Mouse (Mus musculus): ENCODE results near the gene Brsk1. TPM values are rescaled to one million over a fixed set of nuclear protein-coding genes. Genes with fewer than 3 reads are reported as not detected.

The Brsk1 gene
- total and polyA plus RNA-seq, 3 experiments = 0.89 to 1.7 (median 1.5) TPM

- no peaks in the 10 kb centered on the region for H3K4me1 ChIP-seq (ENCODE audit: control insufficient read depth, insufficient read depth, low read length)
- 91% methylated on average over 7 of the region's 7 CpGs for WGBS
- DNase-seq = no peak
- intact Hi-C loops (cut with DNase I) = no loop called here
- H3K79me2 ChIP-seq (replicated peaks; ENCODE audit: control insufficient read depth, insufficient read depth, low read length) = no peaks in the 10 kb centered on the region
- H3K36me3 ChIP-seq (ENCODE audit: control insufficient read depth, insufficient read depth, low read length) = no peaks in the 10 kb centered on the region
- no peak for TF ChIP-seq POLR2A (IDR thresholded peaks at IDR 0.05; ENCODE audit: insufficient read depth, low read depth, low read length)
- no peak for TF ChIP-seq CTCF (IDR thresholded peaks at IDR 0.05)
- no peak for TF ChIP-seq EP300 (IDR thresholded peaks at IDR 0.05; ENCODE audit: insufficient read depth, low read depth, low read length)
- H3K4me3 ChIP-seq = no peak overlapping the region
- no peak overlapping the region for H3K27ac ChIP-seq
- no peak overlapping the region for H3K9ac ChIP-seq (ENCODE audit: low read depth, low read length)
- H3K27me3 ChIP-seq (ENCODE audit: control insufficient read depth, insufficient read depth, low read length) = no peaks in the 10 kb centered on the region
Observed at GRCm38 (mm10) chr7:4703195-4703594, 12.8 kb downstream of the Brsk1 start.

- Histone ChIP-seq H3K79me2 (replicated peaks; ENCODE audit: control insufficient read depth, insufficient read depth, low read length) (no peaks in the 10 kb centered on the region), H3K36me3 (ENCODE audit: control insufficient read depth, insufficient read depth, low read length) (no peaks in the 10 kb centered on the region), H3K9ac (ENCODE audit: low read depth, low read length) (no peak overlapping the region), H3K27me3 (ENCODE audit: control insufficient read depth, insufficient read depth, low read length) (no peaks in the 10 kb centered on the region), H3K4me1 (ENCODE audit: control insufficient read depth, insufficient read depth, low read length) (no peaks in the 10 kb centered on the region), H3K4me3 (no peak overlapping the region), H3K27ac (no peak overlapping the region)
- intact Hi-C loops (cut with DNase I) = no loop called here
- TF ChIP-seq EP300 (IDR thresholded peaks at IDR 0.05; ENCODE audit: insufficient read depth, low read depth, low read length) (no peak), POLR2A (IDR thresholded peaks at IDR 0.05; ENCODE audit: insufficient read depth, low read depth, low read length) (no peak), CTCF (IDR thresholded peaks at IDR 0.05) (peak; percentile 71)
- peak; percentile 21 to 38 for DNase-seq
- 50% methylated on average over 18 of the region's 18 CpGs for WGBS
Observed at GRCm38 (mm10) chr7:4705098-4705497, 14.7 kb downstream of the Brsk1 start.

- intact Hi-C loops (cut with DNase I) = no loop called here
- 69% methylated on average over 3 of the region's 3 CpGs for WGBS
- H3K79me2 ChIP-seq (replicated peaks; ENCODE audit: control insufficient read depth, insufficient read depth, low read length) = no peaks in the 10 kb centered on the region
- no peak overlapping the region for H3K9ac ChIP-seq (ENCODE audit: low read depth, low read length)
- TF ChIP-seq EP300 (IDR thresholded peaks at IDR 0.05; ENCODE audit: insufficient read depth, low read depth, low read length) (no peak), POLR2A (IDR thresholded peaks at IDR 0.05; ENCODE audit: insufficient read depth, low read depth, low read length) (no peak), CTCF (IDR thresholded peaks at IDR 0.05) (peak; percentile 15; the same call in 1 of the 2 replicates)
- H3K36me3 ChIP-seq (ENCODE audit: control insufficient read depth, insufficient read depth, low read length) = no peaks in the 10 kb centered on the region
- no peak overlapping the region for H3K4me3 ChIP-seq
- H3K4me1 ChIP-seq (ENCODE audit: control insufficient read depth, insufficient read depth, low read length) = no peaks in the 10 kb centered on the region
- no peak for DNase-seq
- no peak overlapping the region for H3K27ac ChIP-seq
- H3K27me3 ChIP-seq (ENCODE audit: control insufficient read depth, insufficient read depth, low read length) = no peaks in the 10 kb centered on the region
Observed at GRCm38 (mm10) chr7:4712594-4712993, 22.2 kb downstream of the Brsk1 start.

- TF ChIP-seq POLR2A (IDR thresholded peaks at IDR 0.05; ENCODE audit: insufficient read depth, low read depth, low read length) (no peak), CTCF (IDR thresholded peaks at IDR 0.05) (no peak), EP300 (IDR thresholded peaks at IDR 0.05; ENCODE audit: insufficient read depth, low read depth, low read length) (no peak)
- Histone ChIP-seq H3K79me2 (replicated peaks; ENCODE audit: control insufficient read depth, insufficient read depth, low read length) (no peaks in the 10 kb centered on the region), H3K4me3 (no peak overlapping the region), H3K27ac (no peak overlapping the region), H3K27me3 (ENCODE audit: control insufficient read depth, insufficient read depth, low read length) (no peaks in the 10 kb centered on the region), H3K9ac (ENCODE audit: low read depth, low read length) (no peak overlapping the region), H3K36me3 (ENCODE audit: control insufficient read depth, insufficient read depth, low read length) (no peaks in the 10 kb centered on the region), H3K4me1 (ENCODE audit: control insufficient read depth, insufficient read depth, low read length) (no peaks in the 10 kb centered on the region)
- intact Hi-C loops (cut with DNase I) = no loop called here
- no peak for DNase-seq
- WGBS = 56% methylated on average over 6 of the region's 6 CpGs
Observed at GRCm38 (mm10) chr7:4716955-4717354, 26.6 kb downstream of the Brsk1 start.

- no peak for DNase-seq
- Histone ChIP-seq H3K4me1 (ENCODE audit: control insufficient read depth, insufficient read depth, low read length) (no peaks in the 10 kb centered on the region), H3K36me3 (ENCODE audit: control insufficient read depth, insufficient read depth, low read length) (no peaks in the 10 kb centered on the region), H3K27me3 (ENCODE audit: control insufficient read depth, insufficient read depth, low read length) (no peaks in the 10 kb centered on the region), H3K9ac (ENCODE audit: low read depth, low read length) (no peak overlapping the region), H3K4me3 (no peak overlapping the region), H3K27ac (no peak overlapping the region), H3K79me2 (replicated peaks; ENCODE audit: control insufficient read depth, insufficient read depth, low read length) (no peaks in the 10 kb centered on the region)
- TF ChIP-seq CTCF (IDR thresholded peaks at IDR 0.05) (no peak), EP300 (IDR thresholded peaks at IDR 0.05; ENCODE audit: insufficient read depth, low read depth, low read length) (no peak)
- 78% methylated on average over 3 of the region's 3 CpGs for WGBS
- intact Hi-C loops (cut with DNase I) = no loop called here
Observed at GRCm38 (mm10) chr7:4719276-4719675, 28.9 kb downstream of the Brsk1 start.

GRCm38 (mm10) chr7:4723508-4723907 is 33.1 kb downstream of the Brsk1 start:
- H3K79me2 ChIP-seq (replicated peaks; ENCODE audit: control insufficient read depth, insufficient read depth, low read length) = no peaks in the 10 kb centered on the region
- no peaks in the 10 kb centered on the region for H3K4me1 ChIP-seq (ENCODE audit: control insufficient read depth, insufficient read depth, low read length)
- no peak overlapping the region for H3K27ac ChIP-seq
- H3K27me3 ChIP-seq (ENCODE audit: control insufficient read depth, insufficient read depth, low read length) = no peaks in the 10 kb centered on the region; the same call in 1 of the 2 replicates
- WGBS = 33% methylated on average over 12 of the region's 12 CpGs
- no peak for DNase-seq
- TF ChIP-seq POLR2A (IDR thresholded peaks at IDR 0.05; ENCODE audit: insufficient read depth, low read depth, low read length) (no peak), CTCF (IDR thresholded peaks at IDR 0.05) (no peak), EP300 (IDR thresholded peaks at IDR 0.05; ENCODE audit: insufficient read depth, low read depth, low read length) (no peak)
- H3K36me3 ChIP-seq (ENCODE audit: control insufficient read depth, insufficient read depth, low read length) = no peaks in the 10 kb centered on the region
- H3K9ac ChIP-seq (ENCODE audit: low read depth, low read length) = no peak overlapping the region; the same call in 1 of the 2 replicates
- H3K4me3 ChIP-seq = no peak overlapping the region
- intact Hi-C loops (cut with DNase I) = no loop called here

All from heart, adult 2 months (tissue).